Mouse (Mus musculus) stomach, embryonic 16.5 days (tissue): ENCODE measurements at regions not wholly inside any gene's neighbourhood (a gene's known extent, or its start where the extent isn't known, plus 50 kb on each side); places are given as distances from the start of the nearest gene placed in this dataset.

Source experiments
- ATAC-seq: fragments of 200-750 bp; cut with Nextera tagmentation; 2 replicates; pipeline ENCODE4 v1.8.0; 2017; ENCODE audit warnings: moderate number of reproducible peaks, moderate TSS enrichment; ENCODE audit not compliant: insufficient read depth, low FRiP score
- H3K27ac ChIP-seq: fragments of 300-500 bp; sonication (generic); 2 replicates; pipeline ENCODE4 v1.5.1; 2014; ENCODE audit warnings: low read length
- H3K27me3 ChIP-seq: fragments of 300-500 bp; sonication (generic); 2 replicates; pipeline ENCODE4 v1.6.1; 2014; ENCODE audit warnings: low read length, control low read depth, mixed read lengths; ENCODE audit not compliant: control insufficient read depth, insufficient read depth
- H3K36me3 ChIP-seq: fragments of 300-500 bp; sonication (generic); 2 replicates; pipeline ENCODE4 v1.6.1; 2014; ENCODE audit warnings: low read length; ENCODE audit not compliant: control insufficient read depth, insufficient read depth
- H3K4me1 ChIP-seq: fragments of 300-500 bp; sonication (generic); 2 replicates; pipeline ENCODE4 v1.6.1; 2014; ENCODE audit warnings: low read length, control low read depth, mixed read lengths; ENCODE audit not compliant: control insufficient read depth, insufficient read depth
- H3K4me2 ChIP-seq: fragments of 300-500 bp; sonication (generic); 2 replicates; pipeline ENCODE4 v1.6.1; 2014; ENCODE audit warnings: low read depth, low read length, mixed read lengths
- H3K4me3 ChIP-seq: fragments of 300-500 bp; sonication (generic); replicated peaks from 2 replicates; pipeline ENCODE4 v1.5.1; 2014; ENCODE audit warnings: mild to moderate bottlenecking, low read length
- H3K9ac ChIP-seq: fragments of 300-500 bp; sonication (generic); 2 replicates; pipeline ENCODE4 v1.6.1; 2014; ENCODE audit warnings: low read length
- H3K9me3 ChIP-seq: fragments of 300-500 bp; sonication (generic); replicated peaks from 2 replicates; pipeline ENCODE4 v1.6.1; 2016; ENCODE audit warnings: low read length, control low read depth; ENCODE audit not compliant: control insufficient read depth
- WGBS: fragments of 180-500 bp; shearing (Covaris S2); extraction: QIAGEN DNeasy Blood & Tissue Kit; methylation state at CpG from one replicate; pipeline ENCODE4 v1.1.7; 2014; 5-methylcytosine and 5-hydroxymethylcytosine counted together

DNA sequence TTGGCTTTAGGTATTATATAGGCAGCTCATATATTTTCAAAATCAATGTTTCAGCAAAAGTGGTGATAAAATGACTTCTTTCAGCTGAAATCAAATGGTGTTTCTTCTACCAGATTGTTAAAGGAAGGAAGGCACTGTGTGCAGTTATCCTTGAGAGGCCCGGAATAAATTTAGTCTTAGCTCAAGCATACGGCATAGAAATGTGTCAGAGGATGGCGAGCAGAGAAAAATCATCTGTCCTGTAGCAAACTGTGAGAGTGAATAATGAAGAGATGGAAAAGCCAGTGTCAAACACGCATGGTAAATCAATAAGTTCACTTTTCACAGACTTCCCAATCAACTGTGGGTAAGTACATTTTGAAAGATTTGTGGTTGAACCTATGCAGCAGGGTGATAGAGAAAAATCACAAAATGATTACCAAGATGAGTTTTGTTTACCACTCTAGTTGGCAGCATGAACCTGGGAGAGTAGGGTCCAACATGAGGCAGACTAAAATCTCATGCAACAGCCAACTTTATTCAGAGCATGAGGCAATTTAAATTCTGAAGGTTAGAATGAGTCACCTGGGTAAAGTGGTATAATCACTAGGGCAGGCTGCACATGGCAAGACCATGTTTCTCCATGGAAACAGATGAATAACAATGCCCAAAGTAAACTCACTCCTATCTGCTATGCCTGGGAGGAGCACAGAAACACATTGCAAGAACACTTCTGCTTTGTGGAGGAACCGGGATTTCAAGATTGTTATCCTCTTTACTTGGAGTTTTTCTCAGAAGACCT lies 55.7 kb downstream of the AI429214 start:
- H3K9ac ChIP-seq, result no peak overlapping the region
- no peak for ATAC-seq
- no peaks in the 10 kb centered on the region; the same call in 1 of the 2 replicates for H3K4me1 ChIP-seq
- H3K36me3 ChIP-seq, result no peaks in the 10 kb centered on the region
- no peaks in the 10 kb centered on the region for H3K9me3 ChIP-seq
- H3K4me3 ChIP-seq, result no peak overlapping the region
- no peaks in the 10 kb centered on the region for H3K27me3 ChIP-seq
- WGBS, result 72% methylated on average over 5 of the region's 5 CpGs
- no peak overlapping the region for H3K4me2 ChIP-seq
- H3K27ac ChIP-seq, result no peak overlapping the region

DNA sequence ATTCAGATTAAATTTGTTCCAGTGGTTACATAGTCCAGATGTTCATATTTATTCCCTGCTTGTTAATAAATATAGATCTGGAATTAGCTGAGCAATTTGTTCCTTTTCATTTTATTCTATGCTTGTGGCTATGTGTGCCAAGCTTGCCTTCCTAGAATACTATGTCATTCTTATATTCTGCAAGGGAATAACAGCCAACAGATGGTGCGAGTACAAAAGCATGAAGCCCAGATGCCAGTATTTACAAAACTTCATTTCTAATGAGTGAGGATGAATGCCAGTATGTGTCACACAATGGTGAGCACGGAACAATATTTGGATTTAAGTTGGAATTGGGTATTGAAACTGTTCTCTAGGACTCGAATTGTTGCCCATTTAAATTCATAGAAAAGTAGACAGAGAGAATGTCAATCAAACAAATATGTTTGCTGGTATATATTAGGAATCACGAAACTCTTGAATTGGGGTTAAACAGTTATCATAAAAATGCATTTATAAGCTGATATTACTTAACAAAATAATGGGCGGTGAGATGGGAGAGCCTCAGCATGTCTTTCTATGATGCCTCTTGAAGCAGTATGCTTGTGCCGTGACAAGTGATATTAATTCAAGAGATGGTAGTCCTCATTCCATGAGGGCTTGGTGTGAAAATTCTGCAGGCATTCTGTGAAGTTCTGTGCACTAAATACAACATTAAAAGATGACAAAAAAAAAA lies 56.7 kb downstream of the AI429214 start:
- no peak overlapping the region for H3K4me2 ChIP-seq
- H3K27ac ChIP-seq, result no peak overlapping the region
- ATAC-seq, result no peak
- H3K27me3 ChIP-seq, result no peaks in the 10 kb centered on the region
- H3K9ac ChIP-seq, result no peak overlapping the region
- no peaks in the 10 kb centered on the region for H3K9me3 ChIP-seq
- no peaks in the 10 kb centered on the region for H3K36me3 ChIP-seq
- no peak overlapping the region for H3K4me3 ChIP-seq
- H3K4me1 ChIP-seq, result no peaks in the 10 kb centered on the region; the same call in 1 of the 2 replicates
- WGBS, result 70% methylated on average over 6 of the region's 6 CpGs

DNA sequence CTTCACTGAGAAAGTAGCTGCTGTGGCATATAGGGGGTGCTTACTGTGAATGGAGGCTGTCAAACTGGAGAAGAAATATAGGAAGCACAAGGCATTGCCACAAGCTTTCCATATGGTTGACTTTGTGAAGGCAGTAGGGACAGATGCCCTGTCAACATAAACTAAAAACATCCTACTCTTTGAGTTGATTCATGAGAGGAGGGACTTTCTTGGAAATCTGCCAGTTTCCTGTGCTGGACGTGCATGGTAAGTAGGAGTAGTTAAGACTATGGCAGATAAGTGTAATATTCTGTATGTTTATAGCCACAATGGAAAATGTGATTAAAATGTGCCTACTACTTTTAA lies 57.3 kb downstream of the AI429214 start:
- Histone ChIP-seq H3K27me3 (no peaks in the 10 kb centered on the region), H3K9ac (no peak overlapping the region), H3K36me3 (no peaks in the 10 kb centered on the region), H3K4me3 (no peak overlapping the region), H3K4me1 (no peaks in the 10 kb centered on the region; the same call in 1 of the 2 replicates), H3K27ac (no peak overlapping the region), H3K4me2 (no peak overlapping the region), H3K9me3 (no peaks in the 10 kb centered on the region)
- 10% methylated on average over 1 of the region's 1 CpGs for WGBS
- ATAC-seq, result no peak

DNA sequence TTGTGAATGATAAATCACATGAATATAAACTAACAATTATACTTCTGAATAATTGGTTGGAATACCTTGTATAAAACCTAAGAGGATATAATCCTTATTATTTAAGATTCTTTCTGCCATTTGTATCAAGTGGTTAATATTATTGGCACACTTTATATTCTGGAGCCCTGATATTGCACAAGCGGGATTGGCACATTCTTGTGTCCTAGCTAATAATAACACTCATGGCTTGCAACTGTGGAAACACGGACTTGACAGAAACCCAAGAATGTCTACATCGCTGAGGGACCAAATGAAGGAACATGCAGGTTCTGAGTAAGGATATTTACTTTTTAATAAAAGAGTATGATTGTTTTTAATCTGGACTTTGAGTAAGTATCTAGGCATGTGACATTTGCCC lies 63.0 kb downstream of the AI429214 start:
- H3K4me1 ChIP-seq, result no peaks in the 10 kb centered on the region
- H3K4me3 ChIP-seq, result no peak overlapping the region
- 55% methylated on average over 3 of the region's 3 CpGs for WGBS
- H3K27me3 ChIP-seq, result no peaks in the 10 kb centered on the region
- H3K9ac ChIP-seq, result no peak overlapping the region
- H3K27ac ChIP-seq, result no peak overlapping the region
- ATAC-seq, result no peak
- no peak overlapping the region for H3K4me2 ChIP-seq
- no peaks in the 10 kb centered on the region for H3K36me3 ChIP-seq
- H3K9me3 ChIP-seq, result no peaks in the 10 kb centered on the region

DNA sequence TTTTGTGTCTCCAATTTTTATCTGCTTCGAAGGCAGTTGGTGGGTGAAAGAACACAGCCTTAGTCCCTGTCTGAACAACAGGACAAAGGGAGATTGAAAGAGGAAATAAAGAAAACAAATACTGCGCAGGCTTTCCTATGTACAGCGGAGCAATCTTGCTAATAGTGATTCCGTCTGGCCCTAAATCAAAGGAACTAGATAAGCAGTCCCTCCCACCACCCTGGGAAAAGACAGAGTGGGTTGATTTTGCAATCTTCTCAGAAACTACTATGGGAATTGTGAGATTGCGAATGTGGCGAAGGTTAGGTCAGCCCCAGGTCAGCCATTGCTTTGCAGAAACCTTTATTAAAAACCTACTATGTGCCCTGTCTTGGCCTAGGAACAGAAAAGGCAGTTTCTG lies 65.0 kb downstream of the AI429214 start:
- WGBS, result 55% methylated on average over 6 of the region's 6 CpGs
- ATAC-seq, result no peak

DNA sequence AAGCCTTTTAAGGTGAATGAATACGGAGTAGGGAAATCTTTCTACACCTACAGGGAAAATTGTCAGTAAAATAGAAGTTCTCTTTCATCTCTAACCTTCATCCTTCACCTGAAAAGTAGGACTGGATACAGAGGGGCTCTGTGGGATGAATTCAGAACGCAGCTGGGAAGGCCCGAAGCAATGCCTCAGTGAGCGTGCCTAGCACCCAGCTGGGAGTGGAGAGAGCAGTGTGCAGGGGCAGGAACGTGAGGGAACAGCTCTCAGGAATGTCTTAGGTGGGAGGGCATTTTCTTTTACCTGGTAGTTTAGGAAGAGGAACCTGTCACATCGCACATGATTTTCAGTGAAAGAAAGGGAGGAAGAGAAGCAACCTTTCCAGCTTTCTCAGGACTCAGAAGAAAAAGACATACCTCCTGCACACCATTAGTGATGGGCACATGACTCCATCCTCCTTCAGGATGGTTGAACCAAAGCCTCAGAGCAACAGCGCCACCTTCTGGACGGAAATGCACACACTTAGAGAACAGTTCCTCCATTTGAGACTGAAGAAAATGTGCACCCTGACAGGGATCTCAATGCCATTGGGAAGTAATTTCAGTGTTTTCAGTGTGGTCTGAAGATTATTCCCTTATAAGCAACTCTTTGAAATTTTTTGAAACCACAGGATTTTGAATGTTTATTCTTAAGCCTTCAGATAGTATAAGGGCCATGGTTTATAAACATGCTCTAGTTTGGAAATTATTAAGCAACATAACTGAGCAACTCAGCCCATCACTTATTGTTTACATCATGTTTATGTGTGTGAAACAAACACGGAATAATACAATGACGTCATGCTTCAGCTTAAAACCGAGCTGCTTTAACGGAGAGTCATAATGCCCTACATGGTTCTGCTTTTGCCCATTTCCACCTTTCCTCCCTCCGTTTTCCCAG lies 68.9 kb downstream of the AI429214 start:
- H3K27ac ChIP-seq, result no peak overlapping the region
- ATAC-seq, result peak; percentile 50; the same call in 1 of the 2 replicates
- no peaks in the 10 kb centered on the region for H3K9me3 ChIP-seq
- no peak overlapping the region for H3K4me3 ChIP-seq
- WGBS, result 29% methylated on average over 13 of the region's 13 CpGs
- peaks cover 3% of the 10 kb centered on the region; the same call in 1 of the 2 replicates for H3K4me1 ChIP-seq
- no peak overlapping the region for H3K4me2 ChIP-seq
- H3K27me3 ChIP-seq, result no peaks in the 10 kb centered on the region
- no peak overlapping the region for H3K9ac ChIP-seq
- no peaks in the 10 kb centered on the region for H3K36me3 ChIP-seq

More for the DNA sequence above, 65.0 kb downstream of the AI429214 start:
- H3K27me3 ChIP-seq, result no peaks in the 10 kb centered on the region
- peaks cover 3% of the 10 kb centered on the region; the same call in 1 of the 2 replicates for H3K4me1 ChIP-seq
- H3K36me3 ChIP-seq, result no peaks in the 10 kb centered on the region
- no peak overlapping the region for H3K9ac ChIP-seq
- no peak overlapping the region for H3K27ac ChIP-seq
- H3K4me3 ChIP-seq, result no peak overlapping the region
- no peak overlapping the region for H3K4me2 ChIP-seq
- no peaks in the 10 kb centered on the region for H3K9me3 ChIP-seq

DNA sequence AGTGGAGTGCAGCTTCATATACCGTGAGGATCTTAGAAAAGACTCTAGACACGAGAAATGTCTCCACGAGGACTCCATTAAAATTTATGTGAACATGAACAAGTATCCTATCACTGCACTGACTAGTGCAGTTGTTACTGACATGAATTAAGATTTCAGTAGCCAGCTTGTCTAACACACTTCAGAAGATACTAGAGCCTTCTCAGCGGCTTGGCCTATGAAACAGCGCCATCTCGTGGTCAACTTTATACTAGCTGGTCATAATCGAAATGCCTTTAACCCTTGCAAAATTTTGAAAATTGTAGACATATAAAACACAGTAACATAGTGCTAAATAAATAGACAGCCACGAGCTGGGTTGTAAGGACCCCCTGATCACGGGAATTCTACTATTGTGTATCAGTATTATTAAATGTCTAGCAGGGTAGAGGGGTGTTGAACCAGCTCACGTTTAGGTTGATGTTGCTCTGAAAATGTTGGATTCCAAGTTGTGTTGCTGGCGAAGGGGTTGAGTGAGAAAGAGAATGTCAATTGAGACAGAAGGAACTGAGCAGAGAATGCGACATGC lies 70.4 kb downstream of the AI429214 start:
- Histone ChIP-seq H3K9ac (no peak overlapping the region), H3K27me3 (no peaks in the 10 kb centered on the region), H3K27ac (no peak overlapping the region), H3K9me3 (no peaks in the 10 kb centered on the region), H3K4me2 (no peak overlapping the region), H3K4me3 (no peak overlapping the region), H3K4me1 (peaks cover 3% of the 10 kb centered on the region; the same call in 1 of the 2 replicates), H3K36me3 (no peaks in the 10 kb centered on the region)
- ATAC-seq, result no peak
- 18% methylated on average over 12 of the region's 12 CpGs for whole genome bisulfite sequencing

DNA sequence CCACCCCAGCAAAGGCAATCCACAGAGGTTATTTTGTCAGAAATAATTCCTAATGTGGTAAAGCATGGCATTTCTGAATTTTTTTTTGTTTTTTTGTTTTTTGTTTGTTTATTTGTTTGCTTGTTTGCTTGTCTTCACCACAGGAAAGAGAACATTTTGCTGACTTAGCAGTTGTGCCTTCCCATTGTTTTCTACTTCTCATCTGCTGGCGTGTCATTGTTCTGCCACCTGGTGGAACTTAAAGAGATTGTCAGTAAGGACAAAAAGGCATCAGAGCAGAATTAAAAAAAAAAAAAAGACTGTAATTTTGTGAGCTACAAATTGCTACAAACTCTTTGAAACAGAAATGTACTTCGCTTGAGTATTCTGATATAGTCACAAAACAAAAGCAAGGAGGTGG lies 79.5 kb downstream of the AI429214 start:
- Histone ChIP-seq H3K4me1 (no peaks in the 10 kb centered on the region), H3K36me3 (no peaks in the 10 kb centered on the region), H3K9me3 (no peaks in the 10 kb centered on the region), H3K4me3 (no peak overlapping the region), H3K4me2 (no peak overlapping the region), H3K27ac (no peak overlapping the region), H3K27me3 (no peaks in the 10 kb centered on the region), H3K9ac (no peak overlapping the region)
- WGBS, result 24% methylated on average over 2 of the region's 2 CpGs
- ATAC-seq, result no peak
